Mouse (Mus musculus): ENCODE results near the gene Ttc27.

DNA sequence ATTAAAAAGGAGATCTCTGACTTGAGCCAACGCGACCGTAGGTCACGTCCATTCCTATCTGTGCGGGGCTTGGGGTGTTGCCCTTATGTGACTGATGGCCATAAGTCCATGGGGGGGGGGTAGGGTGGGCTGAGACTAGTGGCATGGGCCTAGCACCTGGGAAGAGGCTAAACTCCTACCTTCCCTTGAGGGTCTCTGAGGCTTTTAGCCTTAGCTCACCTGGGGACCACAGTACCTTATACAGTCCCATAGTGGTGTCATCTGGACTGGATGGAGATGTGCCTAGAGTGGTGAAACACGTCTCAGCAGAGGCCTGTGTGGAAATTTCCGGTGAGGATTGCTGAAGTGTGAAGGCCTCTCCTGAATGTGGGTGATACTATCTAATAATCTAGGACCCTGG is 184.9 kb downstream of the Ttc27 start:
- TF ChIP-seq CTCF (conservative IDR thresholded peaks at IDR 0.05; ENCODE audit: low read length) (no peak), POU5F1 (IDR thresholded peaks at IDR 0.05; ENCODE audit: borderline replicate concordance, low read length) (no peak)

Data from E14TG2a.4 (cell line).